Mouse (Mus musculus) T-helper 2 cell (primary cell): ENCODE measurements at regions not wholly inside any gene's neighbourhood (a gene's known extent, or its start where the extent isn't known, plus 50 kb on each side); places are given as distances from the start of the nearest gene placed in this dataset.

Experiments used
- in situ Hi-C: fragments of 300-600 bp; cut with MboI, MseI; formaldehyde crosslinking; loops from one replicate; pipeline ENCODE4 v1.15.1; 2025; ENCODE audit warnings: high pct_unique_total_duplicates

DNA sequence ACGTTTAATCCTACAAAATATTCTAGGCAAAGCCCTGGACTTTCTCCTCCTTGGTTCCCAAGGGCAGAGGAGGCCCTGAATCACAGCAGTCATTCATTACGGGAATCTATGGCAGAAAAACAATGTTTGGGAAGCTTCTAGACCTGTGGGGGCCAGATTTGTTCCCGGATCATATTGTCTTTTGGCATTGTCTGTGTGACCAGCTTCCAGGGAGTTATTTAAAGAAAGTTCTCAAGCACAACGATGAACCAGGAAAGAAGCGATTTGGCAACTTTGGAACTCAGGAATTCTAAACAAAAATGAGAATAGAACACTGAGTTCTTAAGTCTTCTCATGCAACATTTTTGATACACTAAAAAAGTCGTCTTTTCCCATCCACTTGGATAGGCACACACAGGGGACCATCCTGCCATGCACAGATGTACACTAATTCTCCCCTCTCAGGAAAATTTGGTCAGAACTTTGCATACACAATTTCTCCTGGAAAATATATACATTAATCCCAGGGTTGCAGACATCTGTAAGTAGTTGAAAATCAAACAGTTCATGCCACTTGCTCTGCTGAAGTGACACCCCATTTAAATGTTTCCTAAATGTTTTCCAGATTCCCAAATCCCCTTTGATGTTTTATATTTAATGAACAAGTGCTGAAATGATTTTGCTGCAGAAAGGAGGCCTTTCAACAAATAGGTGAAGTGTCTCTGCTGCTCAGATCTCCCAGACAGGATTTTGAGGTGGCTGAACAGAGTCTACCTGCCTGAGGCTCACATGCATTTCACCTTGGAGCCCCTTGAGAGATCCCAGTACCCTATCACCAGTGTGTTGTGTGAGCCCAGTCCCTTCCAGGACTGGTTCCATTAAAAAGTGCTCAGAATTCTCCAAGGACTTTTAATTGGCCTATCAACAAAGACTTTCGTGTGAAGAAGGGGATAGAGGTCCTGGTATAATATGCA lies 548.9 kb upstream of the Nrp1 start:
- in situ Hi-C loops, result no loop called here

- in situ Hi-C loops, result no loop called here
These were observed 547.1 kb upstream of the Nrp1 start for GRCm38 (mm10) chr8:127811338-127811737.

- in situ Hi-C loops, result no loop called here
These were observed 543.5 kb upstream of the Nrp1 start for GRCm38 (mm10) chr8:127814785-127815523.

DNA sequence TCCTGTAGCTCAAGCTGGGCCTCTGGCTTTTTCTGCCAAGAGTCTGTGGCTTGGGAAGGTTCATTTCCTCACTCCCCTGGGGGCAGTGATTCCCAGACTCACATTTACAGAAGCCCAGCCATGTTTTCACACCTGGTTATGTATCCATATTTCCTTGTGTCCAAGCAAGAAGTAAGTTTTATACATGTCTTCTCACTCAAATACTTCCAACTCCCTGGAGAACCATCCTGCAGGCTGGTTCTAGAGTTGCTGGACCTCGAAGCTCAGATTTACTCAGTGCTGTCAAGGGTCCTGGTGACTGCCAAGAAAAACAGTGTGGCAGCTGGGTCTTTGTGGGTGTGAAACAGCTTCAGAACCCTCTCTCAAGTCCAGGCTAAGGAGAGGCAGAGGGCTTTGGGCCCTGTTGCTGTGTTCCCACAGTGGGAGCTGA lies 537.6 kb upstream of the Nrp1 start:
- in situ Hi-C loops, result no loop called here

- in situ Hi-C loops, result no loop called here
These were observed 536.8 kb upstream of the Nrp1 start for GRCm38 (mm10) chr8:127821646-127822045.

- in situ Hi-C loops, result no loop called here
These were observed 533.4 kb upstream of the Nrp1 start for GRCm38 (mm10) chr8:127825041-127825440.

- in situ Hi-C loops, result no loop called here
These were observed 530.6 kb upstream of the Nrp1 start for GRCm38 (mm10) chr8:127827826-127828225.

DNA sequence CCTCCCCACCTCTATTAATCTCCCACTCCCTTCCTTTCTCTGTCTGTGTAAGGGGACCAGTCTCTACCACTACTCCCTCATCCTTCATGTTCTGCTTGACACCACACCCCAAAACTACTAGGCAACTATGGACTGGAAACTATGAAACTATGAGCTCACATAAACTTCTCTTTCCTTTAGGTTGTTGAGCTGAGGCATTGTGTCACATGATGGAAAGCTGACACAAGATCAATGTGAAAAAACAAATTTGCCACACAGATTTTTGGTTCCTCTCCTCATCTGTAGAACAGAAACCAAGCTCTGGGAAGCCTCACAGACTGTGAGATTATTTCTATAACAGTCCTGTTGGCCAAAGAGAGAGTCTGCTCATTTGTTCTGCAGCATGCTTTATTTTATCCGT lies 528.7 kb upstream of the Nrp1 start:
- in situ Hi-C loops, result loop anchor here (10.0 kb wide), 1 partner anchor 785 kb away; no protein-coding TSS in a partner anchor

- in situ Hi-C loops, result loop anchor here (10.0 kb wide), 1 partner anchor 781 kb away; no protein-coding TSS in a partner anchor
These were observed 524.4 kb upstream of the Nrp1 start for GRCm38 (mm10) chr8:127834006-127834405.

GRCm38 (mm10) chr8:127836410-127837206 lies 521.8 kb upstream of the Nrp1 start:
- in situ Hi-C loops, result loop anchor here (10.0 kb wide), 1 partner anchor 778 kb away; no protein-coding TSS in a partner anchor

- in situ Hi-C loops, result loop anchor here (10.0 kb wide), 1 partner anchor 776 kb away; no protein-coding TSS in a partner anchor
These were observed 520.1 kb upstream of the Nrp1 start for GRCm38 (mm10) chr8:127838311-127838710.

GRCm38 (mm10) chr8:127847332-127848018 lies 510.9 kb upstream of the Nrp1 start:
- in situ Hi-C loops, result no loop called here

DNA sequence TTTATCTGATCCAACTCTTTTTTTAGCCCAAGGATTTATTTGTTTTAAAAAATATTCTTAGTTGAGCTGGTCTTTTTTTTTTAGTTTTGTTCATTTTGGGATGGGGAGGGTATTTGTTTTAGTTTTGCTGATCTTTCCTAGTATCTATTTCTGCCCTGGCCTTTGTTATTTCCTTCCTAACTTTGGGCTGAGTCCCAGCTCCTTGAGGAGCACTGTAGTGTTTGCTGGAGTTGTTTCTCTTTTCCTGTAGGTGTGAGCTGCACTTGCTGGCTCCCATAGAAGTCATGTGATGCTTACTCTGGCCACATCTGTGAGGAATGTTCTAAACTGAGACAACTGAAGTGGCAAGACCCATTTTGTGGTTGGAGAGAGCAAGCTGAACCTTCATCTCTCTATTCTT lies 508.5 kb upstream of the Nrp1 start:
- in situ Hi-C loops, result no loop called here

GRCm38 (mm10) chr8:127855653-127856300 lies 502.6 kb upstream of the Nrp1 start:
- in situ Hi-C loops, result no loop called here

- in situ Hi-C loops, result no loop called here
These were observed 501.9 kb upstream of the Nrp1 start for GRCm38 (mm10) chr8:127856351-127857135.

DNA sequence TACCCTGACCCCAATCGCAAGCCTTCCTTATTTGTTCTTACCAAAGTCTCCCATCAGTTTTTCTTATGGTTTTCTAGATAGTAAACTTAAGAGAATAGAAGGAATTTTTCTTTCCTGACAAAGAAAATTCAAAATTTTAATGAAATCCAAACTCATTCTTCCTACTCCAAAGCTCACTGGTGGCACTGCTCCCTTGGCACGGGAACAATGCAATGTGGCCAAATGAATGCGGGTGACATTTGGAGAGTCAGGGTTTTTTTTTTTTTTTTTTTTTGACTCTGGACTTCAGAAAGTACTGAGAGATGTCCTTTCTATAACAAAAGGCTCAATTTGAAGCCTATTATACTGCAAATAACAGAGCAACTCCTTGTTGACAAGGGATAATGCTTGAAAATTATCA lies 499.4 kb upstream of the Nrp1 start:
- in situ Hi-C loops, result no loop called here

- in situ Hi-C loops, result no loop called here
These were observed 498.0 kb upstream of the Nrp1 start for GRCm38 (mm10) chr8:127860376-127860775.

DNA sequence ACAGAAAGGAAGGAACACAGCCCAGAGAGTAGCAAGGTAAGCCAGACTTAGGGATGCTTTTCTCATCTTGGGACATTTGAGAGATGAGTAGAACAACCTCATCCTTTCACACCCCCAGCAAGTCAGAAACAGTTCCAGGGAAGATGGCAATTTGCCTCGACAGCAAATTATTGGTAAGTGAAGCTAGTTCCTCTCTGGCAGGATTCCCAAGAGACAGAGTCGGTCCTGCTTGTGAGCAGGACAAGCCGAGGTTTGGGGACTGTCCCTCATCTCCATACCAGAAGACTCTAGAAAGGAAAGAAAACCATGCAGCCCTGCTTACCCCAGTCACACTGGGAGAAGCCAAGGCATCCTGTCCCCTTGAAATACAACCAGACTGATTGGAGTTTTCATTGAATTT lies 497.5 kb upstream of the Nrp1 start:
- in situ Hi-C loops, result no loop called here

DNA sequence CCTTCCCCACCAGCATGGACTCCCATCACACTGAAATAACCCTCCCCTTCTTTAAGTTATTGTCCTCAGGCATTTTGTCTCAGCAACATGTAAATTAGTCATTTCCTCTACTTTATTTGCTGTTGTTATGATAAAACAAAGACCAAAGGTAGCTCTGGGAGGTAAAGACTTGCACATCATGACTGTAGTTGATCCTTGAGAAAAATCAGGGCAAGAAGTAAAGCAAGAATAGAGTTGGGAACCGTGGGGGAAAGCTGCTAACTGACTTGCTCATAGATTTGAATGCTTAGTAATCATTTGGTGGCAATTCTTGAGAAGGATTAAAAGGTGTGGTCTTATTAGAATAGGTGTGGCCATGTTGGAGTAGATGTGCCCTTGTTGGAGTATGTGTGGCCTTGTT lies 473.8 kb upstream of the Nrp1 start:
- in situ Hi-C loops, result no loop called here

- in situ Hi-C loops, result no loop called here
These were observed 473.2 kb upstream of the Nrp1 start for GRCm38 (mm10) chr8:127885211-127885610.
